Mouse (Mus musculus) forebrain, embryonic 11.5 days (tissue): ENCODE data around the gene Nubp2. TPM values are rescaled to one million over a fixed set of nuclear protein-coding genes. Genes with fewer than 3 reads are reported as not detected.

Experiments used
- ATAC-seq: fragments of 200-750 bp; cut with Nextera tagmentation; replicated peaks from 2 replicates; pipeline ENCODE4 v1.8.0; 2017; ENCODE audit warnings: moderate TSS enrichment; ENCODE audit not compliant: low FRiP score
- DNase-seq: peaks from one replicate; pipeline ENCODE4 v3.0.0-alpha.2; 2017; ENCODE audit warnings: low spot score
- H3K27ac ChIP-seq: fragments of 300-500 bp; sonication (generic); 2 replicates; pipeline ENCODE4 v1.5.1; 2014; ENCODE audit warnings: low read depth, low read length
- H3K27me3 ChIP-seq: fragments of 300-500 bp; sonication (generic); 2 replicates; pipeline ENCODE4 v1.6.1; 2014; ENCODE audit warnings: mild to moderate bottlenecking, low read length, mixed read lengths; ENCODE audit not compliant: control insufficient read depth, insufficient read depth
- H3K36me3 ChIP-seq: fragments of 300-500 bp; sonication (generic); 2 replicates; pipeline ENCODE4 v1.6.1; 2014; ENCODE audit warnings: mild to moderate bottlenecking, low read length, moderate library complexity, mixed read lengths; ENCODE audit not compliant: control insufficient read depth, insufficient read depth
- H3K4me1 ChIP-seq: fragments of 300-500 bp; sonication (generic); replicated peaks from 2 replicates; pipeline ENCODE4 v1.6.1; 2014; ENCODE audit warnings: low read length, mixed read lengths; ENCODE audit not compliant: control insufficient read depth, insufficient read depth
- H3K4me2 ChIP-seq: fragments of 300-500 bp; sonication (generic); 2 replicates; pipeline ENCODE4 v1.6.1; 2014; ENCODE audit warnings: low read depth, mild to moderate bottlenecking, low read length, moderate library complexity, mixed read lengths; ENCODE audit not compliant: severe bottlenecking
- H3K4me3 ChIP-seq: fragments of 300-500 bp; sonication (generic); 2 replicates; pipeline ENCODE4 v1.5.1; 2014; ENCODE audit warnings: low read depth, low read length
- H3K9ac ChIP-seq: fragments of 300-500 bp; sonication (generic); 2 replicates; pipeline ENCODE4 v1.6.1; 2014; ENCODE audit warnings: low read length
- H3K9me3 ChIP-seq: fragments of 300-500 bp; sonication (generic); 2 replicates; pipeline ENCODE4 v1.6.1; 2016; ENCODE audit warnings: low read length, mixed read lengths; ENCODE audit not compliant: control insufficient read depth
- WGBS: fragments of 180-500 bp; shearing (Covaris S2); extraction: QIAGEN DNeasy Blood & Tissue Kit; methylation state at CpG from one replicate; pipeline ENCODE4 v1.1.7; 2014; 5-methylcytosine and 5-hydroxymethylcytosine counted together
- polyA plus RNA-seq: library from polyadenylated mRNA; unstranded; fragments of >200 nt; fragmentation: Nextera tagmentation; extraction: Ambion mirVana; gene quantifications from 2 replicates; pipeline ENCODE4 v1.2.1, GENCODE M21; 2014

Gene Nubp2
- polyA plus RNA-seq, 1 experiment from 2014 or later: 71.9 TPM

DNA sequence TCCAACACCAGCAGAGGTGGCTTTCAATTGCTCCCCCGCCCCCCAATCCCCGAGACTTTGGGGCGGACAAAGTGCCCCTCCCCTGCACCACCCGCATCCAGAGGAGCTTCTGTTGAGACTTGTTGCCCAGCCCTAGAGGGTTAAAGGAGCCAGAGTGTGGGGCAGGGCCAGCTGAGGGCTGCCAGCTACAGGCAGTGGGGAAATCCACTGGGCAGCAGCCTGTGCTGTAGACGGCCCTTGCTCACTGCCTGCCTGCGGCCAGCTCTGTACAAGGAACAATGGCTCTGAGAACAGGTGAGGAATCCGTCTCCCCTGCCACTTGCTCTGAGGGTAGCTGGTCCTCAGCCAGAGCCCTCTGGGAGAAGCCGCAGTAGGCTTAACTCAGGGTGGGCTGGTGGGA, 7.6 kb downstream of the Nubp2 start:
- DNase-seq (no peak), ATAC-seq (no peak)
- no peaks in the 10 kb centered on the region for H3K4me1 ChIP-seq
- H3K27ac ChIP-seq: no peak overlapping the region
- no peaks in the 10 kb centered on the region for H3K9me3 ChIP-seq
- no peak overlapping the region for H3K9ac ChIP-seq
- H3K27me3 ChIP-seq: no peaks in the 10 kb centered on the region
- WGBS: 78% methylated on average over 8 of the region's 8 CpGs
- H3K4me2 ChIP-seq: no peak overlapping the region
- H3K36me3 ChIP-seq: no peaks in the 10 kb centered on the region
- H3K4me3 ChIP-seq: no peak overlapping the region

GRCm38 (mm10) chr17:24878117-24878397, 8.1 kb downstream of the Nubp2 start:
- H3K9ac ChIP-seq: no peak overlapping the region
- no peak overlapping the region for H3K4me2 ChIP-seq
- no peak overlapping the region for H3K27ac ChIP-seq
- WGBS: 40% methylated on average over 5 of the region's 5 CpGs
- no peaks in the 10 kb centered on the region for H3K4me1 ChIP-seq
- no peaks in the 10 kb centered on the region for H3K27me3 ChIP-seq
- H3K4me3 ChIP-seq: no peak overlapping the region
- DNase-seq: no peak
- H3K36me3 ChIP-seq: no peaks in the 10 kb centered on the region
- H3K9me3 ChIP-seq: no peaks in the 10 kb centered on the region
- ATAC-seq: no peak

DNA sequence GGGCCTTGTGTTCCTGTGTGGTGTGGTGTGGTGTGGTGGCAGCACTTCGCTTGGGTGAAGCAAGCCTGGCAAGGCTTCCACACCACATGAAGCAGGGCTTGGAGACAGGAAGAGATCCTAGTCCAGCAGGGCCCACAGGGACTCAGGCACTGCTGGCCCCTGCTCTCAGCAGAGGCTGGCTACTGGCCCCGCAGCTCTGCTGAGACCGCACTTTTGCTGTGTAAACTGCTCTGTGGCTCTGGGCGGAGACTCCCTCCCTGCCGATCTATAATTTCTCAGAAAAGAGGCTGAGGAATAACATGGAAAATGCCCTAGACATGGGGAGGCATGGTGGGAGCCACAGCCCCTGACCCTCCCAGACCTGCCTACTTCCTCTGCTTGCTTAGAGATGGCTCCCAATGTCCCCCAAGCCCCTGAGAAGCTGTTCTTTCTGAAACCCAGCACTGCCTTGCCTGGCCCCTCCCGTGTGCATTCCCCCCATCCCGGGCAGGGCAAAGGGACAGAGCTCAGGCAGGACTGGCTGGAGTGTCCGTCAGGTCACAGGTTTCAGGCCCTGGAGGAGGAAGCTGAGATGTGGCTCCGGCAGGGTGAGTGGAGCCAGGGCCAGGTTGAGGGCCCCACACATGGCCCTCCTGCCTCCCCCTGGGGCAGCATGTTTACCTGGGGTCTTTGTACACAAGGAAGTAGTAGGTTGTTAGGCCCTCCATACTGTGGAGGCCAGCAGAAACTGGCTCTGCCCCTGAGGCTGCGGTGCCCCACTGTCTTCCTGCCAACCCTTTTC, 8.6 kb downstream of the Nubp2 start:
- 69% methylated on average over 10 of the region's 10 CpGs for WGBS
- Histone ChIP-seq H3K4me2 (no peak overlapping the region), H3K27me3 (no peaks in the 10 kb centered on the region), H3K27ac (no peak overlapping the region), H3K4me3 (no peak overlapping the region), H3K9ac (no peak overlapping the region), H3K9me3 (no peaks in the 10 kb centered on the region), H3K4me1 (no peaks in the 10 kb centered on the region), H3K36me3 (no peaks in the 10 kb centered on the region)
- DNase-seq (no peak), ATAC-seq (no peak)

- no peak overlapping the region for H3K4me3 ChIP-seq
- ATAC-seq: no peak
- DNase-seq: no peak
- H3K9me3 ChIP-seq: no peaks in the 10 kb centered on the region
- H3K27me3 ChIP-seq: no peaks in the 10 kb centered on the region
- no peaks in the 10 kb centered on the region for H3K4me1 ChIP-seq
- no peak overlapping the region for H3K27ac ChIP-seq
- 82% methylated on average over 8 of the region's 8 CpGs for WGBS
- H3K9ac ChIP-seq: no peak overlapping the region
- H3K4me2 ChIP-seq: no peak overlapping the region
- no peaks in the 10 kb centered on the region for H3K36me3 ChIP-seq
These were observed 11.2 kb downstream of the Nubp2 start for GRCm38 (mm10) chr17:24874989-24875388.

DNA sequence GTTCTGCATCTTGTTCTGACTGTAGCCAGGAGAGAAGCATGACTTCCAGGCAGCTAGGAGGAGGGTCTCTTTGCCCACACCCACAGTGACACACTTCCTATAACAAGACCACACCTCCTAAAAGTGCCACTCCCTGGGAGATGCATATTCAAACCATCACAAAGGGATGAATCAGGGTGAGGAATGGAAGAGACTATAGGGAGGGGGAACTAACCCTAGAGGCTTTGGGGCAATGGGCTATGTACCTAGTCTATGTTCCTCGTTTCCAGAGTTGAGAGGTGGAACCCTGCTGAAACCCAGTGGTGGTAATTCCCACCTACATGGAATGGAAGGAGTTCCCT, 11.8 kb downstream of the Nubp2 start:
- Histone ChIP-seq H3K27ac (no peak overlapping the region), H3K9ac (no peak overlapping the region), H3K4me3 (no peak overlapping the region), H3K4me2 (no peak overlapping the region), H3K4me1 (no peaks in the 10 kb centered on the region), H3K27me3 (no peaks in the 10 kb centered on the region), H3K36me3 (no peaks in the 10 kb centered on the region), H3K9me3 (no peaks in the 10 kb centered on the region)
- no peak for DNase-seq
- 81% methylated on average over 1 of the region's 1 CpGs for WGBS
- ATAC-seq: no peak

- H3K4me2 ChIP-seq: no peak overlapping the region
- no peaks in the 10 kb centered on the region for H3K36me3 ChIP-seq
- H3K4me3 ChIP-seq: no peak overlapping the region
- H3K9ac ChIP-seq: no peak overlapping the region
- ATAC-seq (no peak), DNase-seq (no peak)
- WGBS: 47% methylated on average over 4 of the region's 4 CpGs
- H3K9me3 ChIP-seq: no peaks in the 10 kb centered on the region
- no peak overlapping the region for H3K27ac ChIP-seq
- no peaks in the 10 kb centered on the region for H3K27me3 ChIP-seq
- H3K4me1 ChIP-seq: no peaks in the 10 kb centered on the region
These were observed 12.3 kb downstream of the Nubp2 start for GRCm38 (mm10) chr17:24873695-24874404.

DNA sequence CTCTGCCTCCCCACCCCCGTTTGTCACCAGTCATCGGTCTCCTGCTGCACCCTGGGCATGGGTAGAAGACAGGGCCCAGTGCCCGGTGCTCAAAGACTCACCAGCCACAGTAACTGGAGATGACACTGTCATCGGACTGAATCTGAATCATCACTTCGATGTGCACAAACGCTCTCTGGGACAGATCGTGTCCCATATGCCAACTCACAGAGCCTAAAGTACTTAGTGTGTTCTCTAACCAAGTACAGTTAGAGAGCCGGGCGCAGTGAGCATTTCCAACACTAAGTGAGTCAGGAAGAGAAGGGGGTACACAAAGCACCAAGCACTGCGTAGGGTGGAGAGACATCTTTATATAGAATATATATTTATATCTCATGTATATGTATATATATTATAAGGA, 18.2 kb downstream of the Nubp2 start:
- Histone ChIP-seq H3K9ac (no peak overlapping the region), H3K4me1 (no peaks in the 10 kb centered on the region), H3K4me2 (no peak overlapping the region), H3K4me3 (no peak overlapping the region), H3K36me3 (no peaks in the 10 kb centered on the region), H3K9me3 (no peaks in the 10 kb centered on the region), H3K27me3 (no peaks in the 10 kb centered on the region), H3K27ac (no peak overlapping the region)
- WGBS: 93% methylated on average over 10 of the region's 10 CpGs
- DNase-seq (no peak), ATAC-seq (no peak)

- ATAC-seq (no peak), DNase-seq (peak; percentile 40)
- Histone ChIP-seq H3K9me3 (no peaks in the 10 kb centered on the region), H3K4me3 (no peak within 1 kb of the TSS), H3K27ac (no peak within 1 kb of the TSS), H3K4me1 (no peaks in the 10 kb centered on the region), H3K36me3 (no peaks in the 10 kb centered on the region), H3K27me3 (no peaks in the 10 kb centered on the region), H3K4me2 (no peak within 1 kb of the TSS), H3K9ac (no peak within 1 kb of the TSS)
- 92% methylated on average over 8 of the region's 8 CpGs for WGBS
These were observed 20.4 kb downstream of the Nubp2 start, which contains the start of gene Igfals for GRCm38 (mm10) chr17:24865776-24866175. Gene Igfals, plus strand, starts transcription at chr17:24865997.

DNA sequence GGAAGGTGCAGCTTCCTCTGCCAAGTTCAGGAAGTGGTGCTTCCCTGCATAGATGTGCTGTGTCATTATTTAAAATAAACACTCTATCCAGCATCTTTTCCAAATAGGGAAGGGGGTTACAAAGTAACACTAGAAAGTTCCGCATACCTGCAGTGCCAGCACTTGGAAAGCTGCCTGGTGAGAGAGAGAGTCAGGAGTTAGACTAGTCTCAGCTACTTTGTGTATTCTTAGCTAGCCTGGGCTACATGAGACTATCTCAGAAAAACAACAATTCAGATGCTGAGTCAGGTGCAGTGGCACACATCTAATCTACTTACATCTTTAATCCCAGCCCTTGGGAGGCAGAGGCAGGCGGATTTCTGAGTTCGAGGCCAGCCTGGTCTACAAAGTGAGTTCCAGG, 24.4 kb downstream of the Nubp2 start:
- Histone ChIP-seq H3K4me3 (no peak overlapping the region), H3K4me2 (no peak overlapping the region), H3K27me3 (no peaks in the 10 kb centered on the region), H3K9me3 (no peaks in the 10 kb centered on the region), H3K36me3 (no peaks in the 10 kb centered on the region), H3K27ac (no peak overlapping the region), H3K9ac (no peak overlapping the region), H3K4me1 (no peaks in the 10 kb centered on the region)
- ATAC-seq (no peak), DNase-seq (no peak)
- WGBS: 95% methylated on average over 3 of the region's 3 CpGs
